Mouse (Mus musculus): ENCODE data around the gene Notch2.
"Not testable (repeated sequence)": the region's sequence is repeated elsewhere in the genome, so short reads cannot be mapped to it uniquely, and the experiment has no call there.

Notch2 gene

GRCm38 (mm10) chr3:98044768-98045368 is 31.5 kb downstream of the Notch2 start:
- in situ Hi-C loops (cut with MboI; ENCODE audit: low pct_unique_long_range_greater_than_20kb in 1 of 2, low sequenced_read_pairs in 2 of 2, unreplicated experiment in 1 of 2): no loop called here

DNA sequence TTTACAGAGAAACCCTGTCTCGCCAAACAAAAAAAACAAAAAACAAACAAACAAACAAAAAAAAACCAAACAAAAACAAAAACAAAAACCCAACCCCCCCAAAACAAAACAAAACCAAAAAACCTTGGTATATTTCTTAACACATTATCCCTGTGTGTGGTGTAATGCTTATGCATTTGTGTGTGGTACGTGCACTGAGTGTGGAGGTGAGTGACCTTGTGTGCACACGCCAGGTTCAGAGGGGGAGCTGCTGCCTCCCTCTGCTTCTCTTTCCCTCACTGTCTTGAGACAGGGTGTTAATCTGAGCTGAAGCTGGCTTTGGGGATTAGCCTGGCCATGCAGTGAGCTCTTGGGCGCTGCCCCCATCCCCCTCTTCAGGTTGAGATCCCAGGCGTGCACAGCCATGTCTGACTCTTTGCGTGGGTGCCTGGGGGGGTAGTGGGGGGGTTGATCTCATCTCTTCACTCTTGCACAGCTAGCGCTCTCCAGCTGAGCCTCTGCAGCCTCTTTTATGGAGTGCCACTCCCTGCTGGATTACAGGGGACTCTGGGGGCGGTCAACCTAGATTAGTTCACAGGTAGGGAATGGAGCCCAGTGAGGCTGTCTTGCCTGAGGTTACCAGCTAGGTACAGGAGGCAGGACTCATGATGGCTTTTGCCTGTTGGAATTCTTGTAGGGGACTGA is 32.3 kb downstream of the Notch2 start:
- in situ Hi-C loops (cut with MboI; ENCODE audit: low pct_unique_long_range_greater_than_20kb in 1 of 2, low sequenced_read_pairs in 2 of 2, unreplicated experiment in 1 of 2): no loop called here

GRCm38 (mm10) chr3:98046305-98046704 is 33.0 kb downstream of the Notch2 start:
- in situ Hi-C loops (cut with MboI; ENCODE audit: low pct_unique_long_range_greater_than_20kb in 1 of 2, low sequenced_read_pairs in 2 of 2, unreplicated experiment in 1 of 2): no loop called here

- in situ Hi-C loops (cut with MboI; ENCODE audit: low pct_unique_long_range_greater_than_20kb in 1 of 2, low sequenced_read_pairs in 2 of 2, unreplicated experiment in 1 of 2): no loop called here
Measured at GRCm38 (mm10) chr3:98049671-98050070, 36.3 kb downstream of the Notch2 start.

DNA sequence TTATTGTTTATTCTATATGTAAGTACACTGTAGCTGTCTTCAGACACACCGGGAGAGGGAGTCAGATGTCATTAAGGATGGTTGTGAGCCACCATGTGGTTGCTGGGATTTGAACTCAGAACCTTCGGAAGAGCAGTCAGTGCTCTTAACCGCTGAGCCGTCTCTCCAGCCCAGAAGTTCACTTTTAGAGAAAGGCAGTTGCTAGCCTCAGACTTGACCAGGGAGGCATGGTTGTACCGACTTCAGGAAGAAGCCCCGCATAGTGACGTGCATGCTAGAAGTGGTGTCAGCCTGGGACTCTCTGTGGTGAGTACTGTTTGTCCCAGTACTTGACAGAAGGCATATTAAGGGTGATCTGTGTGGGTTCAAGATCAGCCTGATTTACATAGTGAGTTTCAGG is 36.8 kb downstream of the Notch2 start:
- in situ Hi-C loops (cut with MboI; ENCODE audit: low pct_unique_long_range_greater_than_20kb in 1 of 2, low sequenced_read_pairs in 2 of 2, unreplicated experiment in 1 of 2): not testable (repeated sequence)

DNA sequence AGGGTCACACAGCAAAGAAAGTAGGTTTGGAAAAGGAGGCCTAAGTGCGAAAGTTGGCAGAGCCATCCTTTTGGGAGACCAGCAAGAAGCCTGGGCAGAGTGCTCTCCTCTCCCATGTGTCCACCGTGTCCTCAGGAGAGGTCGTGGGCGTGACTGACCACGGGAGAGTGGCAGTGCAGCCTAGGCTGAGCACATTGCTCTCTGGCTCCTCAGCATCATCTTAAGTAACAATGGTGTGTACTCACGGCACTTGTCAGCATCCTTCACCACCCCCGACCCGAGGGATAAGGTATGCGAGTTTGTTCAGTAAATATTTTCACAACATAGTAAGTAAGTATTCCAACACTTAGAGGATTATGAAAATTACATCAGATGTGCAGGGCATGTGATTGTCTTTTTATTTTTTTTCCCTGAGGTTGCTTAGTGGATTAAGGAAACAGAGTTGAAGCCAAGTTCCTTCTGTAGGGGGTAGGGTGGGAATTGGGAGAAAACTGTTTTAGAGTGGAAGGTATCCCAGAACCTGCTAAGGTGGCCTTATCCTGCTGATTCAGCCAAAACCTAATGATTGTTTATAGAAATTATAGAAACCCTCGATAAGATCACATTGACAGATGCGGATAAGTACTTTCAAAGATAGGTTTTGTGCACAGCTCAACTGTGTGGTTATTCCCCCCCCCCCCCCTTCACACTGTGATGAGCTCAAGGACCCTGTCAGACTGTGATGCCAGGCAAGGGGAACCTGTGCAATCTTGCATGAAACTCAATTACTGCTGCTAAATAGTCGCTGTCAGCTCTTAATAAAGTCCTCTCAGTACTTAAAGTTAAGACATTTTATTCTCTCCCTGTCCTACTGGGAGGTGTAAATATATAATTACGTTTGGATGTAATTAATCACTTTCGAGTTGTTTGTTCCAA is 37.4 kb downstream of the Notch2 start:
- in situ Hi-C loops (cut with MboI; ENCODE audit: low pct_unique_long_range_greater_than_20kb in 1 of 2, low sequenced_read_pairs in 2 of 2, unreplicated experiment in 1 of 2): no loop called here

DNA sequence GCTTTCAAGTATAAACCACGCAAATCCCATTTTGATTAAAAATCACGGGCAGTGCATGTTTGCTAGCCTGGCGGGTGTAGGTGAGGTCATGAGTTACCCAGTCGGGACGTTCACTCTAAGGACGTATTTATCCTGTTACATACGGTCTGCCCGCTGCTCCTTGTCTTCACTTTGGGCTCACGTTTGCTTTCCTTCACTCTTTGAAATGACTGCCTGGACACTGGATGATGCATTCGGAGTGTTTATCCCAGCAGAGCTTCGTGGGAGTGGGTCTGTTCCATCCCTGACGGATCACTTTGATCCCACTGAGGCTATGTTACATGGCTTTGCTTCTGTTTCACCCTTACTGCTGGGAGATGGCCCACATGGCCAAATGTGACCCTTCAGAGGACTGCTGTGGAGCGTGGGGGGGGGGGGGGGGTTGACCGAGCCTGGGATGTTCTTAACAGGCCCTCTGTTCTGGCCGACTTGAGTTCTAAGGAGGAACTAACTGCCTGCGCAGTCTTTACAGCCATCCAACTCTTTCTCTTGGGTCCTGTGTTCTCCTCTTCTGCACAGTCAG is 38.2 kb downstream of the Notch2 start:
- in situ Hi-C loops (cut with MboI; ENCODE audit: low pct_unique_long_range_greater_than_20kb in 1 of 2, low sequenced_read_pairs in 2 of 2, unreplicated experiment in 1 of 2): no loop called here

DNA sequence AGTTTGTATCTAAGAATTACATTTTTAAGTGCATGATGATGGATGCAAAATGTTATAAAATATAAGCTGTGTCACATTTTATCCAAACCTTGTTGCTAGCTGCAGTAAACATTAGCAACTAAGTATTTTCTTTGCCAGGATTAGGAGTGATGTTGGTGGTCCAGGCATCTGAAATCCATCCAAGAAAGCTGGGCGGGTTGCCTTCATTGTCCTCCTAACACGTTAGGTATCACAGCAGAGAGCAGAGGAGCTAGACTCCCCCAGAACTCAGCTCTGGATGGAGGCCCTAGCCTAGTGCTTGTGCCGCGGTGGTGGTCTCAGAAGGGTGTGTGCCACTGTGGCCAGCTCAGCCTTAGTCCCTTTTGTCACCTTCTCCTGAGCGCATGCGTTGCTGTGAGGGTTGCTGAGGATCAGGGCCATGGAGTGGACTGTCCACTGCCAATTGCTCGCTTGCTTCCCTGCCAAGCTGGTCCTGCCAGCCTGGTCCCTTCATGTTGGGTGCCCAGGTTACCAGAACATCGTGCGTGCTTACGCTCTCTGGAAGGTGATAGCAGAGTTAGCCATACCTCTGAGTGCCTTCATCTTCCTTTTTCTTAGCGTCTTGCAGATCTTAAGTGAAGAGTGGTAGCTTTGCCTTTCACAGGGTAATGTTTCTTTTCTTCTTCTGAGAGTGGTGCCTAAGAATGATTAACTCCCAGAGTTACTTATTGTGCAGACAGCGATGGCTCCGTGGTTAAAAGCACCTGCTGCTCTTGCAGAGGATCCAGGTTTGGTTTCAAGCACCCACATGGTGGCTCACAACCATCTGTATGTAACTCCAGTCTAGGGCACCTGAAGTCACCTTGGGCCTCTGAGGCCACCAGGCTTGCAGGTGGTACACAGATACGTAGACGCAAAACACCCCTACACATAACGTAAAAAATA is 39.4 kb downstream of the Notch2 start:
- in situ Hi-C loops (cut with MboI; ENCODE audit: low pct_unique_long_range_greater_than_20kb in 1 of 2, low sequenced_read_pairs in 2 of 2, unreplicated experiment in 1 of 2): no loop called here

DNA sequence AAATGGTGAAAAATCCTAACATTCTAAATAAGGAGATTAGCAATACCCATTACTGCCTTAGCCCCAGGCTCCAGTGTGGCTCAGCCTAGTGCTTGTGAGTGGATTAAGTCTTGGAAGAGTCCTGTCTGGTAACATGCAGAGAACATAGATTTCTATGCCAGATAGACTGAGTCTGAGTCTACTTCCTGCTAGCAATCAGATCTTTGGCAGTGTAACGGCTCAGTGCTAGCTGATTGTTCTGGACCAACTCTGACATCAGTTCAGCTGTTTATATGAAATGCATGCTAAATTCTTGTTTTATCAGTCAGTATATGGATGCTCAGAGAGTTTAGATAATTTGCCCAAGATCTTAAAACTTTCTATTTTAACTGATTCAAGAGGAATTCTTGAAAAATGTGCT is 40.5 kb downstream of the Notch2 start:
- in situ Hi-C loops (cut with MboI; ENCODE audit: low pct_unique_long_range_greater_than_20kb in 1 of 2, low sequenced_read_pairs in 2 of 2, unreplicated experiment in 1 of 2): no loop called here

- in situ Hi-C loops (cut with MboI; ENCODE audit: low pct_unique_long_range_greater_than_20kb in 1 of 2, low sequenced_read_pairs in 2 of 2, unreplicated experiment in 1 of 2): no loop called here
Measured at GRCm38 (mm10) chr3:98054334-98055007, 41.1 kb downstream of the Notch2 start.

DNA sequence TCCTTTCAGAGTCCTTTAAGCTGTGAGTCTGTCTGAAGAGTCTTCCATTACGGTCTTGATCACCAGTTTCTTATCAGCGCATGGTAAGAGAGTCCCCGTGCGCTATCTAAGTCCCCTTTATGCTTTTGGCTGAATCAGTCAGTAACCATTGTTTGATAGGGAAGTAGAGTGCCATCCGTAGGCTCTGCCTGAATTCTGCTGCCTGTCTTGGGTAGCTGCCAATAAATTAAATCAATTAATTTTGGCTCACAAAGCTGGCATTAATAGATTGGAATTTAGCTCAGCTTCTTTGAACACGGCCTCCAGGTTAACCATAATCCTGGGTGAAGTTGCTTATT is 41.6 kb downstream of the Notch2 start:
- in situ Hi-C loops (cut with MboI; ENCODE audit: low pct_unique_long_range_greater_than_20kb in 1 of 2, low sequenced_read_pairs in 2 of 2, unreplicated experiment in 1 of 2): no loop called here

DNA sequence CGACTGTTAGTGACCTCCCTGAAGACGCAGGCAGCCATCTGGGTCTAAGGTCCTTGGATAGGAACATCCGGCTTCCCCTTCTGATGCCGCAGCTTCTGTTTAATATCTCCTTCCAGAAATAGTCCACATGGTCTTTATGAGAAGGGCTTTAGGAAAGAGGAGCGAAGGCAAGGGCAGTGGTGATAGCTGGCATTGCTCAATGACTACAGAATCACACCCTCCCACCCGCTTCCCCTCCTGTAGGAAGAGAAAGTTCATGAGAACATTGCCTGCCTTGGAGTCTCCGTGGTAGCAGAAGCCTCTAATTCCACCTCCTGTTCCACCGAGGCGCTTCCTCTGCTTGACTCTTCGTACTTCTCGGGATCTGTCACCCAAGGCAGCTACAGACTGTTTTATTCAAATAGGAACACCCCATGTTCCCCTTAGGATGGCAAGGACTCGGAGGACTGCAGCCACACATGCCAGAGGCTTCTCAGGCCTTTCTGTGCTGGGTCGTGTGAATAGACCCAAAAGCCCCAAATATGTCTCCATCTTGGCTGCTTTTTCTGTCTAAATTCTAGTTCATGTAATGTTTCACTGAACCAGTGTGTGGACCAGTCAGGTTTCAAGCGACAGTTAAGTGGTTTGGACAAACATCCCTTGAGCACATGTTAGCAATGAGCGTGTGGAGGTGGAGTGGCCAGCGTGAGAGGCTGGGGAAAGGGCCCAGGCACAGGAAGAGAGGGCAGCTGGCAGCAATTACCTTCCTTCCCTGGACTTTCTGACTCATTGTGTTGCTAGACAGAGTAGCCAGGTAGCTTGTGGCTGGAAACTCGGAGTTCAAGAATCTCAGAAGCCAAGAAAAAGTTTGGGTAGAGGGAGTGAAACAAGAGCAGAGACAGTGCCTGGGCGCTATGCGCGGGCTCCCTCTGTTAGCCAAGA is 42.7 kb downstream of the Notch2 start:
- in situ Hi-C loops (cut with MboI; ENCODE audit: low pct_unique_long_range_greater_than_20kb in 1 of 2, low sequenced_read_pairs in 2 of 2, unreplicated experiment in 1 of 2): no loop called here

- in situ Hi-C loops (cut with MboI; ENCODE audit: low pct_unique_long_range_greater_than_20kb in 1 of 2, low sequenced_read_pairs in 2 of 2, unreplicated experiment in 1 of 2): no loop called here
Measured at GRCm38 (mm10) chr3:98056956-98057365, 43.6 kb downstream of the Notch2 start.

DNA sequence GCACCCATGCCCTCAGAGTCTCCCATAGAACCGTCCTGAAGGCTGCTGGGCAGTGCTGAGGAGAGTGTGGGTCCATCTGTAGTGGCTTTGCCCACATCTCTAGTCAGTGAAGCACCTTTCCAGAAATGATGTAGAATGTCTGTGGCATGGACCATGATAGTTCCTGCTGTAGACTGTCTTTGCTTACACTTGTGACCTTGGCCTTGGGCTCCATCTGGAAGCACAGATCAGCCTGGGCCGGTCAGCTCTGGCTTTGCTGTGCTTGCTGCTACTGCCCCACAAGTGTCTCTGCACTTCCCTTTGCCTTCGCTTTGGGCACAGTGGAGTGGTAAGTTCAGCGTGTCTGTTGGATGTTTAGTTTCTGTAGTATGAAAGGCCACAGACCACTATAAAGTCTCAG is 45.7 kb downstream of the Notch2 start:
- in situ Hi-C loops (cut with MboI; ENCODE audit: low pct_unique_long_range_greater_than_20kb in 1 of 2, low sequenced_read_pairs in 2 of 2, unreplicated experiment in 1 of 2): no loop called here

DNA sequence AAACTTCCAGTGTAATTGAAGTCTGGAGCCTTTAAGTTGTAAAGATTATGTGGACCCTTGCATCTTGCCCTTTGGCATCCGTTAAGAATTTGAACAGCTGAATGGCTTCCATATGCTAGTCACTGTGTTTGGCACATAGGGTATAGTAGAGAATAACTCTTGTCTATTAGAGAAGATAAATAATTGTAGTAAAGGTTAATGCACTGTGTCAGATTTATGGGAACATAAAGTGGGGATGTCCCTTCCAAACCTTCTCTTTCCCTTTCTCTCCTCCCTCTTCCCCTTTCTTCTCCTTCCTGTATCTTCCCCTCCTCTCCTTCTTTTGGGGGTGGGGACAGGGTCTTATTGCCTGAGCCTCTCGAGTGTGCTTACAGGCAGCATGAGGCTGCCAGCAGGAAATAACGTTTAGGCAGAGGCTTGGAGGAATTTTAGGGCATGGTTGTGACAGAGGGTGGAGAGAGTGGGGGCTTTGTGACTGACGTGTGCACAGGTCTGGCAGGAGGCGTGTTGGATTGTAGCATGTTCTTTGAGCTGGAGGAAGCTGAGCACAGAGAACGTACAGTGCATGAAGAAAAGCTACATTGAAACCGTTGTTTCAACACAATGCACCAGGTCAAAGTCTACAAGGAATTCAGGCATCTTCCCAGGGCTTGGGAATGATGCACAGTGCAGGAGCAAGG is 47.8 kb downstream of the Notch2 start:
- in situ Hi-C loops (cut with MboI; ENCODE audit: low pct_unique_long_range_greater_than_20kb in 1 of 2, low sequenced_read_pairs in 2 of 2, unreplicated experiment in 1 of 2): no loop called here

- in situ Hi-C loops (cut with MboI; ENCODE audit: low pct_unique_long_range_greater_than_20kb in 1 of 2, low sequenced_read_pairs in 2 of 2, unreplicated experiment in 1 of 2): no loop called here
Measured at GRCm38 (mm10) chr3:98061661-98062330, 48.5 kb downstream of the Notch2 start.

All from mouse embryonic stem cell (cell line).